Mouse (Mus musculus) splenic B cell, adult 2 months (primary cell): ENCODE measurements around the gene Msi2.

Experiments used
- DNase-seq: peaks from one replicate; pipeline ENCODE4 v3.0.0-alpha.2; 2011; ENCODE audit warnings: low read depth, low spot score
- H3K27me3 ChIP-seq: 2 replicates; pipeline ENCODE4 v1.6.1; 2012; ENCODE audit warnings: mild to moderate bottlenecking, low read length, moderate library complexity, mixed read lengths; ENCODE audit not compliant: control insufficient read depth, poor library complexity, insufficient read depth, severe bottlenecking
- H3K36me3 ChIP-seq: 2 replicates; pipeline ENCODE4 v1.6.1; 2012; ENCODE audit warnings: mild to moderate bottlenecking, low read length, moderate library complexity, mixed read lengths; ENCODE audit not compliant: control insufficient read depth, poor library complexity, insufficient read depth, severe bottlenecking

Msi2 gene

GRCm38 (mm10) chr11:88560634-88561033, 157.7 kb downstream of the Msi2 start:
- peaks cover 2% of the 10 kb centered on the region; the same call in 1 of the 2 replicates for H3K36me3 ChIP-seq
- H3K27me3 ChIP-seq = no peaks in the 10 kb centered on the region
- no peak for DNase-seq

DNA sequence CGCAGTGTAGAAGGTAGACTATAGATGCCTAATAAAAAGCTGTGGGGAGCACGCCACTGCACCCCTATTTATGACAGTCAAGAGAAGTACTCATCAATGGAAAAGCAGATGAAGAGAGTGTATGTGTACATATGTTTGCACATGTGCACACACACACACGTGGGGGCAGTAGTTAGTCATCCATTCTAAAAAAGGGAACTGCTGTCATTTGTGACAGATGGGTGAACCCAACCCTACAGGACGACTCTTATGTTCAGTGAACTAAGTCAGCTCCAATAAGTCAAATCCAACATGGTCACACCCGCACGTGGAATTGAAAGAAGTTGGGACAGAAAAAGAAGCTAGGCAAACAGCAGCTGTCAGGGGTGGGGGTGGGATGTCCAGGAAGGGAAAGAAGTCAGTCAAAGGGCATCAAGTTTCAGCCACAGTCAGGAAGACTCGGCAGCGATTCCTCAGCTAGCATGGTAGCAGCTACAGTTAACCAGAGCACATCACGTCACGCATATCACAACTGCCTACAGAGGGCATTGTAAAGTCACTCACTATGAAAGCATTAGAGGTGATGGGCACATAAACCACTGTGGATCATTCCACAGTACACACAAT, 158.8 kb downstream of the Msi2 start:
- Histone ChIP-seq H3K27me3 (no peaks in the 10 kb centered on the region), H3K36me3 (peaks cover 2% of the 10 kb centered on the region; the same call in 1 of the 2 replicates)
- peak; percentile 78 for DNase-seq

- H3K36me3 ChIP-seq = peaks cover 2% of the 10 kb centered on the region; the same call in 1 of the 2 replicates
- DNase-seq = no peak
These were observed 159.6 kb downstream of the Msi2 start for GRCm38 (mm10) chr11:88558731-88559130.

GRCm38 (mm10) chr11:88557828-88558580, 160.3 kb downstream of the Msi2 start:
- no peaks in the 10 kb centered on the region for H3K27me3 ChIP-seq
- no peak for DNase-seq
- H3K36me3 ChIP-seq = peaks cover 2% of the 10 kb centered on the region; the same call in 1 of the 2 replicates

More at GRCm38 (mm10) chr11:88558731-88559130, 159.6 kb downstream of the Msi2 start:
- H3K27me3 ChIP-seq = no peaks in the 10 kb centered on the region

DNA sequence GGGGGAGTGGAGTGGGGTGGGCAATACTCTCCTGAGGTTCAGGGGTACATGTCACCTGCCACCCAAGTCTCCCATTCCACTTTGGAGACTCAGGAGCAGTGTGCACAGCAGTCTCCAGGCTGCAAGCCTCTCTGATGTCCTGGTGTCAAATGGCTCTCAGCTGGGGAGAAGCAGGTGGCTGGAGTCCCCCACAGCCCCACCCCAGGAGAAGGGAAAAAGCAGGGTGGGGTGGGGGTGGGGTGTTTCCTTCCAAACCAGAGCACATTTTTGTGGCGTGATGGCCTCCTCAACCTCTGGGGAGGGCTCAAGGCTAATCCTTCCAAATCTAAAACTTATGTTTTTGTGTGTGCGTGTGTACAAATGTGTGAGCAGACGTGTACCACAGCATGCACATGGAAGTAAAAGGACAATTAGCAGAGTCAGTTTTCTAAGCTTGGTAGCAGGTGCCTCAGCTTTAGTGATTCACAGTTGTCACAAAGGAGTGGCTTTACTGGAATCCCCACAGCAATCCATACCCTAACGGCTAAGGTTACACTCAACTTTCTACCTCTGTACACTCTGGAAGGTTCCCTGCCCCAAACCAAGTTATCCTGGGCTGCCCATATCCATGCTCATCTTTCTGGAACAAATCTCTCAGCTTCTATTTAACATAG, 161.1 kb downstream of the Msi2 start:
- no peak for DNase-seq
- H3K27me3 ChIP-seq = no peaks in the 10 kb centered on the region
- peaks cover 2% of the 10 kb centered on the region; the same call in 1 of the 2 replicates for H3K36me3 ChIP-seq

DNA sequence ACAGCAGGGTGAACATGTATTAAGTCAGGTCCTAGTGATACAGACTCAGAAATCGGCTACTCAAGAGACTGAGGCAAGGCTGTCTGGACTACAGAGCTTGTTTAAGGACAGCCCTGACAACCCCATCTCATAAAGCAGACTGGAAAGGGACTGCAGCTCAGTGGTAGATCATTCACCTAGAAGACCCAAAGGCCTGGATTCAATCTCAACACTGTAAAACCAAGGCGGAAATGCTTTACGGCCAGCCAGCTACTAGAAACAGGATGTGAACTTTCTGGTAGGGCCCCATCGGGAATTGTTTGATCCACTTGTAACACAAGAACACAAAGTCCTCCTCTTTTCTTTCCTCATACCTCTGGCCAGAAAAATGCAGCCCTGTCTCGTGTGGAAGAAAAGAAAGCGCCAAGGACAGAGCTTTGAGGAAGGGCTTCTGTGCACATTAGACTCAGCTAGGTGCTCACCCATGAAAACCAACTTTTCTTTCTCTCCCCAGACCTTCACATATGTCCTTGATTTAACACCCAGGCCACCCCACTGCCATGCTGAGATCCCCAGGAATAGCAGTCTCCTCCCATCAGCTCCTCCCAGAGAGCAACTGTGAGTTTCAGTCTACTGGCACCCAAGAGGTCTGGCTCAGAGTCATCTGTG, 162.3 kb downstream of the Msi2 start:
- Histone ChIP-seq H3K36me3 (peaks cover 2% of the 10 kb centered on the region; the same call in 1 of the 2 replicates), H3K27me3 (no peaks in the 10 kb centered on the region)
- peak; percentile 59 for DNase-seq

DNA sequence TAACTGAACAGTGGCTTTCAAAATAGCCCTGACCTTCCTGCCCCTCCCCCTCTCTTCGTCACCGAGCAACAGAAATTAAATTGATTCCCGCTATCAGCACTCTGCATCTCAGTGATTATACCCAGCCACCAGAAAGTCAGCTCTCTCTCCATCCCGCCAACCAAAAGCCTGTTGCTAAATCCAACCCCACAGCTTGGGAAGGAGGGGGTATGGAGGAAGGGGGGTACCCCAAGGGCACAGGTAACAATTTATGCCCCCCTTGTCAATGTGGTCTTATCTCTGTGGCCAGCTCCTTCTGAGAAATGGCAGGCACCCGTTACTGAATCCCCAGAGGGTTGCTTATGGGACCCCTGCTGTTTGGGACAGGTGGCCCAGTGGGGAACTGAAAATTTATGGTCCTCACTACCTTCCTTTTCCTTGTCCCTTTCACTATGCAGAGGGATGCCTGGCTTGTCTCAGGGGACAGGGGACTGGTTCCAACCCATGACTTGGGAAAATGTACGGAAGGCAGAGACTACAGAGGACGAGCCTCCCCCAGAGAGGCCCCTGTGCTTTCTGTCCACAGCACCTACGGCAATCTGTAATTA, 163.0 kb downstream of the Msi2 start:
- Histone ChIP-seq H3K36me3 (no peaks in the 10 kb centered on the region), H3K27me3 (no peaks in the 10 kb centered on the region)
- DNase-seq = no peak

GRCm38 (mm10) chr11:88553521-88554310, 164.6 kb downstream of the Msi2 start:
- no peak for DNase-seq
- no peaks in the 10 kb centered on the region for H3K27me3 ChIP-seq
- H3K36me3 ChIP-seq = no peaks in the 10 kb centered on the region

DNA sequence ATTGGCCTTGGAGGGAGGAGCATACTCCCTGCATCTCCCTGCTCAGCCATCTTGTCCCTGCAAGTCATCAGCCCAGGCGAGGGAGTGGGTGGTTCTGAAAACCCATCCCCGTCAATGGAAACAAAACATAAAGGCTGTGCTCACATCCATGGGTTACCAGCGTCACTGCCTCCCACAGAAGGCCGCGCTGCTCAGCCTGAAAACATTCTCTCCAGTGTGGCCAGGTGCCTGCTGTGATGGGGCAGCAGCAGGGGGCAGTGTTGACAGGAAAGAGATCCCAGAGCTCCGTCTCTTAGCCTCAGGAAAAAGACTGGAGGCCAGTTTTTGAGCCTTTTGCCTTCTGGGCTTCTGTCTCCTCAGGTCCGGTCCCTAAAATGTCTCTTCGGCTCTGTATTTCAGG, 165.3 kb downstream of the Msi2 start:
- DNase-seq = peak; percentile 27
- H3K27me3 ChIP-seq = no peaks in the 10 kb centered on the region
- no peaks in the 10 kb centered on the region for H3K36me3 ChIP-seq

DNA sequence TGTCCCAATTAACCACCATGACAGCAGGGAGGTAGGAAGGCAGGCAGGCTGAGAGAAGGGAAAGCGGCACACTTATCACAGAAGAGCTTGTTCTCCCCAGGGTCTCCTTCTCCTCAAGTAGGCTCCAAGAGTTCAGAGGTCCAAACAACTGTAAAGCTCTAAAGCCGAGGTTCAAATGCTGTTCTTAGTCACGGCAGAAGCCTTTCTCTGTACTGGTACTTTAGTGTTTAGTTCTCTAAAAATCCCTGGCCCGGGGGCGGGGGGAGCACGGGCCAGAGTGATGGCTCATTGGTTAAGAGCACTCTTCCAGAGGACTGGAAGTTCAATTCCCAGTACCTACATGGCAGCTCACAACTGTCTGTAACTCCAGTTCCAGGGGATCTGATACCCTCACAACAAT, 165.9 kb downstream of the Msi2 start:
- H3K27me3 ChIP-seq = no peaks in the 10 kb centered on the region
- DNase-seq = no peak
- H3K36me3 ChIP-seq = no peaks in the 10 kb centered on the region

- peak; percentile 72 for DNase-seq
- no peaks in the 10 kb centered on the region for H3K27me3 ChIP-seq
- no peaks in the 10 kb centered on the region for H3K36me3 ChIP-seq
These were observed 167.3 kb downstream of the Msi2 start for GRCm38 (mm10) chr11:88551034-88551433.

DNA sequence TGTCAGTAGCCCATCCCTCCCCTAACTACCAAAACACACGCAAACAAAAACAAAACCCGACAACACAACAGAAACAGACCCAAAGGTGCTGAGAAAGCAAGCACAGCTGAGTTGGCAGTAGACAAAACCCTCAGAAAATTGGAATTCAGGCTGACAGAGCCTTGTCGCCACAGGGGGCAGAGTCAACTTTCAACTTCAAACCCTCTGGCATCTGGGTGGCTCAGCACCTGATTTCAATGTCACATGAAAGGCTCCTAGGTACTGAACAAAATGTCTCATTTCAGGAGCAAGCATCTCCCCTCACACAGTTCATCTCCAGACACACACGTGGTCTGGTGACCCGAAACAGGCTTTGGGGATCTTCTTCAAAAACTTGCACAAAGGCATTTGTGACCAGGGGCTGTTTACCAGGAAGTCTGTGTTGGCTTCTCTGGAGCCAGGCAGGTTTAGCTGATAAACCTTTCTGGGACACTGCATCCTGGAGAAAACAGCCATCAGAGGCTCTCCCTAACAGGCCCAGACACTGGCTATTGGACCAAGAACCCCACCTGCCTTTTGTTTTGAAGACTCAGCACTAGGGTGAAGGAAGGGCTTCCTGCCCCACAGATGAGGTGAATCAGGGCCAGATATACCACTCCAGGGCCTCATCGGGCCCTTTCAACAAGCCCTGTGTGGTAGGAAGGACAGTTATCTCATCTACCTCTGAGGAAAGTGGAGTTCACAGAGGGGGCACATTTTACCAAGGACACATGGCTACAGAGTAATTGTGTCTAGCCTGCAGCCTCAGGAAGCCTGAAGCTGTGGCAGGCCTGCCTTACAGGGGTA, 168.0 kb downstream of the Msi2 start:
- no peaks in the 10 kb centered on the region for H3K36me3 ChIP-seq
- DNase-seq = no peak
- no peaks in the 10 kb centered on the region for H3K27me3 ChIP-seq

DNA sequence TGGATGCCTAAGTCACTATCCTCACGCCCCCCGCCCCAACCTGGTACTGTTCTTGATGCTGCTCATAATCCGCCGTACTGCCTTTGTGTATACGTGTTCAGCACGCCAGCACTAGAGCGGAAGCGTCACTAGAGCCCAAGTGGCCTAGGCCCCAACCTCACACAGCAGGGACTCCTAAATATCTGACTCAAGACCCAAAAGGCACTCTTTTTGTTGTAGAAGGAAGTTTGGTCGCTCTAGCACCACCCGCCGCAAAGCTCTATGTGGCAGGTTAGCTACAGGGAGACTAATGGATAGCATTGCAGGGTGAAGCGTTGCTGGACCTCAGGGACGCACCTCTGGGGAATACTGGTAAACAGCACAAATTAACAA, 168.8 kb downstream of the Msi2 start:
- no peaks in the 10 kb centered on the region for H3K36me3 ChIP-seq
- H3K27me3 ChIP-seq = no peaks in the 10 kb centered on the region
- no peak for DNase-seq
